Mouse (Mus musculus): ENCODE data around the gene Slc6a5. TPM values are rescaled to one million over a fixed set of nuclear protein-coding genes. Genes with fewer than 3 reads are reported as not detected.

Slc6a5 gene
- polyA plus RNA-seq, 1 experiment: not detected

- H3K4me3 ChIP-seq (ENCODE audit: insufficient read depth, low read length): no peak overlapping the region
- no peak overlapping the region for H3K27ac ChIP-seq (ENCODE audit: insufficient read depth, low read length)
- TF ChIP-seq CTCF (IDR thresholded peaks at IDR 0.05; ENCODE audit: borderline replicate concordance, insufficient read depth, low read length) (no peak), POLR2A (IDR thresholded peaks at IDR 0.05; ENCODE audit: low read depth, low read length) (no peak)
- no peaks in the 10 kb centered on the region; the same call in 1 of the 2 replicates for H3K4me1 ChIP-seq (ENCODE audit: control insufficient read depth, insufficient read depth, low read length)
Measured at GRCm38 (mm10) chr7:49911147-49911946, 1.4 kb downstream of the Slc6a5 start.

- Histone ChIP-seq H3K4me1 (ENCODE audit: control insufficient read depth, insufficient read depth, low read length) (no peaks in the 10 kb centered on the region; the same call in 1 of the 2 replicates), H3K4me3 (ENCODE audit: insufficient read depth, low read length) (no peak overlapping the region), H3K27ac (ENCODE audit: insufficient read depth, low read length) (no peak overlapping the region)
- TF ChIP-seq CTCF (IDR thresholded peaks at IDR 0.05; ENCODE audit: borderline replicate concordance, insufficient read depth, low read length) (no peak), POLR2A (IDR thresholded peaks at IDR 0.05; ENCODE audit: low read depth, low read length) (no peak)
Measured at GRCm38 (mm10) chr7:49911947-49912262, 2.0 kb downstream of the Slc6a5 start.

GRCm38 (mm10) chr7:49913164-49913563 is 3.2 kb downstream of the Slc6a5 start:
- no peaks in the 10 kb centered on the region; the same call in 1 of the 2 replicates for H3K4me1 ChIP-seq (ENCODE audit: control insufficient read depth, insufficient read depth, low read length)
- H3K4me3 ChIP-seq (ENCODE audit: insufficient read depth, low read length): no peak overlapping the region
- TF ChIP-seq POLR2A (IDR thresholded peaks at IDR 0.05; ENCODE audit: low read depth, low read length): no peak
- TF ChIP-seq CTCF (IDR thresholded peaks at IDR 0.05; ENCODE audit: borderline replicate concordance, insufficient read depth, low read length): no peak
- H3K27ac ChIP-seq (ENCODE audit: insufficient read depth, low read length): no peak overlapping the region

- TF ChIP-seq POLR2A (IDR thresholded peaks at IDR 0.05; ENCODE audit: low read depth, low read length) (no peak), CTCF (IDR thresholded peaks at IDR 0.05; ENCODE audit: borderline replicate concordance, insufficient read depth, low read length) (no peak)
- Histone ChIP-seq H3K4me1 (ENCODE audit: control insufficient read depth, insufficient read depth, low read length) (no peaks in the 10 kb centered on the region; the same call in 1 of the 2 replicates), H3K4me3 (ENCODE audit: insufficient read depth, low read length) (no peak overlapping the region), H3K27ac (ENCODE audit: insufficient read depth, low read length) (no peak overlapping the region)
Measured at GRCm38 (mm10) chr7:49913728-49914328, 3.9 kb downstream of the Slc6a5 start.

GRCm38 (mm10) chr7:49914946-49915345 is 5.0 kb downstream of the Slc6a5 start:
- Histone ChIP-seq H3K27ac (ENCODE audit: insufficient read depth, low read length) (no peak overlapping the region), H3K4me3 (ENCODE audit: insufficient read depth, low read length) (no peak overlapping the region), H3K4me1 (ENCODE audit: control insufficient read depth, insufficient read depth, low read length) (no peaks in the 10 kb centered on the region; the same call in 1 of the 2 replicates)
- TF ChIP-seq CTCF (IDR thresholded peaks at IDR 0.05; ENCODE audit: borderline replicate concordance, insufficient read depth, low read length) (no peak), POLR2A (IDR thresholded peaks at IDR 0.05; ENCODE audit: low read depth, low read length) (no peak)

- Histone ChIP-seq H3K4me3 (ENCODE audit: insufficient read depth, low read length) (no peak overlapping the region), H3K4me1 (ENCODE audit: control insufficient read depth, insufficient read depth, low read length) (no peaks in the 10 kb centered on the region; the same call in 1 of the 2 replicates), H3K27ac (ENCODE audit: insufficient read depth, low read length) (no peak overlapping the region)
- no peak for TF ChIP-seq CTCF (IDR thresholded peaks at IDR 0.05; ENCODE audit: borderline replicate concordance, insufficient read depth, low read length)
- no peak for TF ChIP-seq POLR2A (IDR thresholded peaks at IDR 0.05; ENCODE audit: low read depth, low read length)
Measured at GRCm38 (mm10) chr7:49915471-49915870, 5.5 kb downstream of the Slc6a5 start.

- Histone ChIP-seq H3K4me1 (ENCODE audit: control insufficient read depth, insufficient read depth, low read length) (no peaks in the 10 kb centered on the region; the same call in 1 of the 2 replicates), H3K27ac (ENCODE audit: insufficient read depth, low read length) (no peak overlapping the region), H3K4me3 (ENCODE audit: insufficient read depth, low read length) (no peak overlapping the region)
- TF ChIP-seq POLR2A (IDR thresholded peaks at IDR 0.05; ENCODE audit: low read depth, low read length) (no peak), CTCF (IDR thresholded peaks at IDR 0.05; ENCODE audit: borderline replicate concordance, insufficient read depth, low read length) (no peak)
Measured at GRCm38 (mm10) chr7:49919494-49919893, 9.5 kb downstream of the Slc6a5 start.

- H3K27ac ChIP-seq (ENCODE audit: insufficient read depth, low read length): no peak overlapping the region
- TF ChIP-seq POLR2A (IDR thresholded peaks at IDR 0.05; ENCODE audit: low read depth, low read length) (no peak), CTCF (IDR thresholded peaks at IDR 0.05; ENCODE audit: borderline replicate concordance, insufficient read depth, low read length) (no peak)
- H3K4me1 ChIP-seq (ENCODE audit: control insufficient read depth, insufficient read depth, low read length): no peaks in the 10 kb centered on the region; the same call in 1 of the 2 replicates
- no peak overlapping the region for H3K4me3 ChIP-seq (ENCODE audit: insufficient read depth, low read length)
Measured at GRCm38 (mm10) chr7:49920751-49921150, 10.8 kb downstream of the Slc6a5 start.

GRCm38 (mm10) chr7:49922928-49923327 is 13.0 kb downstream of the Slc6a5 start:
- TF ChIP-seq POLR2A (IDR thresholded peaks at IDR 0.05; ENCODE audit: low read depth, low read length) (no peak), CTCF (IDR thresholded peaks at IDR 0.05; ENCODE audit: borderline replicate concordance, insufficient read depth, low read length) (no peak)

GRCm38 (mm10) chr7:49923376-49923775 is 13.4 kb downstream of the Slc6a5 start:
- TF ChIP-seq CTCF (IDR thresholded peaks at IDR 0.05; ENCODE audit: borderline replicate concordance, insufficient read depth, low read length) (peak; percentile 99), POLR2A (IDR thresholded peaks at IDR 0.05; ENCODE audit: low read depth, low read length) (no peak)
- no peak overlapping the region for H3K4me3 ChIP-seq (ENCODE audit: insufficient read depth, low read length)
- no peaks in the 10 kb centered on the region for H3K4me1 ChIP-seq (ENCODE audit: control insufficient read depth, insufficient read depth, low read length)
- H3K27ac ChIP-seq (ENCODE audit: insufficient read depth, low read length): no peak overlapping the region

More at GRCm38 (mm10) chr7:49922928-49923327, 13.0 kb downstream of the Slc6a5 start:
- H3K4me1 ChIP-seq (ENCODE audit: control insufficient read depth, insufficient read depth, low read length): no peaks in the 10 kb centered on the region
- H3K27ac ChIP-seq (ENCODE audit: insufficient read depth, low read length): no peak overlapping the region
- H3K4me3 ChIP-seq (ENCODE audit: insufficient read depth, low read length): no peak overlapping the region

Data from embryonic fibroblast, embryonic 13.5 days (primary cell).